Mouse (Mus musculus): ENCODE measurements around the gene Ciao1.

DNA sequence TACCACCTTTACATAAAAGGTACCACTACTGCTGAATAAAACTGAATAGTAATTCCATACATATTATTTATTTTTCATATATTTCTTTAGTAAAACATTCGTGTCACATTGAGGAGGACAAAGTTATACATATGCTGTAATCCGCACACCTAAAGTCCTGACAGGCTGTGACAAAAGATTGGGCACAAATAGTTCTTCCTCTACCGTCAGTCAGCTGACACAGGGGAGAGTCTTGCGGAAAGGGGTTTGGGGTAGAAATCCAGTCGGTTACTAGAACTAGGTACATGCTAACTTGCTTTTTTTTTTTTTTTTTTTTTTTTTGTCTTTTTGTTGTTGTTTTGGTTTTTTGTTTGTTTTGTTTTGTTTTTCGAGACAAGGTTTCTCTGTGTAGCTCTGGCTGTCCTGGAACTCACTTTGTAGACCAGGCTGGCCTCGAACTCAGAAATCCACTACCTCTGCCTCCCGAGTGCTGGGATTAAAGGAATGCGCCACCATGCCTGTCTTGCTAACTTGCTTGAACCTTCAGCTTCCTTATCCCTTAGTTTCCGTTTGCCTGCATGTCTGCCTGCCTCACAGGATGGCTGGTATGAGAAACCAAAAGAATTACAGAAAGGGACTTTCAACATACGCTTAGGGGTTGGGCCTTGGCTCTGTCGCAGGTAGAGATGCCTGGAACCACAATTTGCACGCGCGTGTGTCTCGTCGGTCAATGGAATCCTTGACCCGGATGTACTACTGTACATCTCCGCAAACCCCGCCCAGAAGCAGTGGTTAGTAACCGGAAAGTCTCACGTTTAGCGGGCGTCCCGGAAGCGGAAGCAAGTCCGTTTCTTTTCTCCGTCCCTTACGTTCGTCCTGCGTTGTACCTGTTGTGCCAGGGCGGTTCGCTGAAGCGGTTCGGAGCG lies 39.8 kb downstream of the Ciao1 start, which contains the start of the genes 1810024B03Rik and Snrnp200:
- TF ChIP-seq CTCF (IDR thresholded peaks at IDR 0.05; ENCODE audit: low read depth) (no peak), EP300 (IDR thresholded peaks at IDR 0.05; ENCODE audit: low read depth) (no peak)
